Mouse (Mus musculus): ENCODE data around the gene Rps6ka3. TPM values are rescaled to one million over a fixed set of nuclear protein-coding genes. Genes with fewer than 3 reads are reported as not detected.

Rps6ka3 gene
- polyA plus RNA-seq (2015; fragmentation: Nextera tagmentation; extraction: Ambion mirVana) = 1.4 and 1.8 TPM in 2 replicates

GRCm38 (mm10) chrX:159210007-159210406 lies at the start of gene Rps6ka3:
Gene Rps6ka3, plus strand, starts transcription at chrX:159210307.
- Histone ChIP-seq H3K4me2 (ENCODE audit: low read depth, low read length) (no peak within 1 kb of the TSS), H3K27me3 (ENCODE audit: control insufficient read depth, insufficient read depth, low read depth, low read length) (no peaks in the 10 kb centered on the region), H3K4me3 (ENCODE audit: low read depth, low read length) (no peak within 1 kb of the TSS), H3K9ac (ENCODE audit: low read depth, low read length) (no peak within 1 kb of the TSS), H3K9me3 (replicated peaks; ENCODE audit: control insufficient read depth, low read length) (no peaks in the 10 kb centered on the region), H3K36me3 (ENCODE audit: control insufficient read depth, insufficient read depth) (no peaks in the 10 kb centered on the region), H3K4me1 (ENCODE audit: control insufficient read depth, low read depth, low read length) (no peaks in the 10 kb centered on the region), H3K27ac (ENCODE audit: low read length) (no peak within 1 kb of the TSS)
- 71% methylated on average over 4 of the region's 4 CpGs for WGBS (ENCODE audit: insufficient replicate concordance)
- no peak for ATAC-seq (ENCODE audit: low read depth)

- ATAC-seq (ENCODE audit: low read depth) = no peak
- Histone ChIP-seq H3K4me2 (ENCODE audit: low read depth, low read length) (no peak overlapping the region), H3K27ac (ENCODE audit: low read length) (no peak overlapping the region), H3K9me3 (replicated peaks; ENCODE audit: control insufficient read depth, low read length) (no peaks in the 10 kb centered on the region), H3K27me3 (ENCODE audit: control insufficient read depth, insufficient read depth, low read depth, low read length) (no peaks in the 10 kb centered on the region), H3K4me1 (ENCODE audit: control insufficient read depth, low read depth, low read length) (no peaks in the 10 kb centered on the region), H3K9ac (ENCODE audit: low read depth, low read length) (no peak overlapping the region), H3K4me3 (ENCODE audit: low read depth, low read length) (no peak overlapping the region), H3K36me3 (ENCODE audit: control insufficient read depth, insufficient read depth) (no peaks in the 10 kb centered on the region)
- 57% methylated on average over 2 of the region's 2 CpGs for WGBS (ENCODE audit: insufficient replicate concordance)
These were observed 40.9 kb upstream of the Rps6ka3 start for GRCm38 (mm10) chrX:159169200-159169599.

DNA sequence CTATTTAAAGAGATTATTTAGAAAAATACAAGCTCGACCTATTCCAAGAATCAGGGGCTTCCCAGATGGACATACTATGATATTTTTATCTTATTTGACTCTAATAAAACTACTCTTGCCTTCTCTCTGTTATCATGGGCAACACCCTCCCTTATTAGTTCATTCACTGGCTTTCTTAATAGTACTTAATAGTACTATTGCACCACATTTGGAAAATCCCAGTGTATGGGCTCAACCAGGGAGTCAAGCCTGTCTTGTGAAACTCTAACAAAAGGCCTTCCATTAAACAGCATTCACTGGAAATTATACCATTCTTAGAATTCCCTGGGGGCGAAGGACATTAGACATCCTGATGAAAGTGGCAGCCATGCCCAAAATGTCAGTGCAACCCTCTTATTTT lies 38.5 kb upstream of the Rps6ka3 start:
- no peak overlapping the region for H3K9ac ChIP-seq (ENCODE audit: low read depth, low read length)
- H3K36me3 ChIP-seq (ENCODE audit: control insufficient read depth, insufficient read depth) = no peaks in the 10 kb centered on the region
- H3K9me3 ChIP-seq (replicated peaks; ENCODE audit: control insufficient read depth, low read length) = no peaks in the 10 kb centered on the region
- ATAC-seq (ENCODE audit: low read depth) = no peak
- H3K4me1 ChIP-seq (ENCODE audit: control insufficient read depth, low read depth, low read length) = no peaks in the 10 kb centered on the region
- no peak overlapping the region for H3K4me3 ChIP-seq (ENCODE audit: low read depth, low read length)
- WGBS (ENCODE audit: insufficient replicate concordance) = 38% methylated on average over 2 of the region's 2 CpGs
- H3K27ac ChIP-seq (ENCODE audit: low read length) = no peak overlapping the region
- H3K27me3 ChIP-seq (ENCODE audit: control insufficient read depth, insufficient read depth, low read depth, low read length) = no peaks in the 10 kb centered on the region
- H3K4me2 ChIP-seq (ENCODE audit: low read depth, low read length) = no peak overlapping the region

- WGBS (ENCODE audit: insufficient replicate concordance) = 59% methylated on average over 4 of the region's 4 CpGs
- no peak for ATAC-seq (ENCODE audit: low read depth)
- H3K9ac ChIP-seq (ENCODE audit: low read depth, low read length) = no peak overlapping the region
- H3K4me2 ChIP-seq (ENCODE audit: low read depth, low read length) = no peak overlapping the region
- H3K36me3 ChIP-seq (ENCODE audit: control insufficient read depth, insufficient read depth) = no peaks in the 10 kb centered on the region
- no peak overlapping the region for H3K4me3 ChIP-seq (ENCODE audit: low read depth, low read length)
- H3K4me1 ChIP-seq (ENCODE audit: control insufficient read depth, low read depth, low read length) = no peaks in the 10 kb centered on the region
- H3K9me3 ChIP-seq (replicated peaks; ENCODE audit: control insufficient read depth, low read length) = no peaks in the 10 kb centered on the region
- no peaks in the 10 kb centered on the region for H3K27me3 ChIP-seq (ENCODE audit: control insufficient read depth, insufficient read depth, low read depth, low read length)
- no peak overlapping the region for H3K27ac ChIP-seq (ENCODE audit: low read length)
These were observed 18.5 kb upstream of the Rps6ka3 start for GRCm38 (mm10) chrX:159191581-159191980.

DNA sequence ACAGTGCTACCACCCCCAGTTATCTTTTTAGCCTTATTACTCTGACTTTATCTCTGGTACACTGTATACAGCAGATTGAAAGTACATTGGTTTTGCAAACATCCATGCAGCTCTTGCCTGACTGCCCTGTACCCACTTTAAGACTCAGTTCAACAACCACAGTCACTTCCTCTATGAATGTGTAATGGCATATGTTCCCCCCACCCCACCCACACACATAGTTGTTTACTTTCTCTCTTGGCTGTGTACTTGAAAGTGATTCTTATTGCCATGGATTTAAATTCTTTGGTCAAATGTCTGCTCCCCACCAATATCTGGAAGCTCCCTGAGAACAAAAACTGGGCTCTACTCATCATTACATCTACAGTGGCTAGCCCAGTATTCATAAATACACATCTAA lies 10.6 kb upstream of the Rps6ka3 start:
- H3K27ac ChIP-seq (ENCODE audit: low read length) = no peak overlapping the region
- no peak overlapping the region for H3K4me3 ChIP-seq (ENCODE audit: low read depth, low read length)
- H3K9ac ChIP-seq (ENCODE audit: low read depth, low read length) = no peak overlapping the region
- no peaks in the 10 kb centered on the region for H3K36me3 ChIP-seq (ENCODE audit: control insufficient read depth, insufficient read depth)
- no peaks in the 10 kb centered on the region for H3K27me3 ChIP-seq (ENCODE audit: control insufficient read depth, insufficient read depth, low read depth, low read length)
- no peaks in the 10 kb centered on the region for H3K4me1 ChIP-seq (ENCODE audit: control insufficient read depth, low read depth, low read length)
- H3K4me2 ChIP-seq (ENCODE audit: low read depth, low read length) = no peak overlapping the region
- no peaks in the 10 kb centered on the region for H3K9me3 ChIP-seq (replicated peaks; ENCODE audit: control insufficient read depth, low read length)
- no peak for ATAC-seq (ENCODE audit: low read depth)

GRCm38 (mm10) chrX:159200101-159200500 lies 10.0 kb upstream of the Rps6ka3 start:
- no peaks in the 10 kb centered on the region for H3K36me3 ChIP-seq (ENCODE audit: control insufficient read depth, insufficient read depth)
- no peaks in the 10 kb centered on the region for H3K27me3 ChIP-seq (ENCODE audit: control insufficient read depth, insufficient read depth, low read depth, low read length)
- no peak for ATAC-seq (ENCODE audit: low read depth)
- H3K4me1 ChIP-seq (ENCODE audit: control insufficient read depth, low read depth, low read length) = no peaks in the 10 kb centered on the region
- WGBS (ENCODE audit: insufficient replicate concordance) = 24% methylated on average over 5 of the region's 5 CpGs
- no peak overlapping the region for H3K4me3 ChIP-seq (ENCODE audit: low read depth, low read length)
- H3K27ac ChIP-seq (ENCODE audit: low read length) = no peak overlapping the region
- H3K9me3 ChIP-seq (replicated peaks; ENCODE audit: control insufficient read depth, low read length) = no peaks in the 10 kb centered on the region
- no peak overlapping the region for H3K4me2 ChIP-seq (ENCODE audit: low read depth, low read length)
- H3K9ac ChIP-seq (ENCODE audit: low read depth, low read length) = no peak overlapping the region

DNA sequence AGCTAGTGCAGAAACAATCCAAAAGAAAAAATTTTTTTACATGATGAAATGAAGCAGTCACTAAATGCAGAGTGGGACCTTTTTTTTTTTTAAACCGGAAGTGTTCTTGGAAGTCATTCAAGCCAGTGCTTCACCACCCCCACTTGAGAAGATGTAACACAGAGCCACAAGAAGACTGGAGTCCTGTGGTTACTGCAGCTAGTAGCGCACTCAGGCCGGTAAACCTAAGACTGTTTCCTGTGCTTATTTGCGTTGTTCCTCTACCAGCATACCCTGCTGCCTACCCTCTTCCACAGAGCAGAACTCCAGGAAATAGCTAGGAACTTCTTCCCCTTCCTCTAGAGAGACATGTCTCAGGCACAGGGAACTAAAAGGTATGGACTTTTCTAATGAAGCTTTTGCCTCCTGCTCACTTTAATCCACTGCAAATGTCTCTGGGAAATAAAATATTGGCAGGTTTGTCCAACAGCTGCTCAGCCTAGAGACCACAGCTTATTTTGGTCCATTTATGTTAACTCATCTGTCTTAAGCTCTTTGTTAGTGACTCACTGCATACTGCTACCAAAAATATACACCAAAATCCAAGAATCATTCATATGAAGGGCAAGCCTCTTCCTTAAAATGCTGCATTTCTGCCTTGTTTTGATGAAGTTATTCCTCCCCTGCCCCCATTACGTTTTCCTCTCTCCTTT lies 931 bp downstream of the Rps6ka3 start:
- H3K4me1 ChIP-seq (ENCODE audit: control insufficient read depth, low read depth, low read length) = no peaks in the 10 kb centered on the region
- no peaks in the 10 kb centered on the region for H3K9me3 ChIP-seq (replicated peaks; ENCODE audit: control insufficient read depth, low read length)
- no peak overlapping the region for H3K4me2 ChIP-seq (ENCODE audit: low read depth, low read length)
- no peak overlapping the region for H3K4me3 ChIP-seq (ENCODE audit: low read depth, low read length)
- no peaks in the 10 kb centered on the region for H3K36me3 ChIP-seq (ENCODE audit: control insufficient read depth, insufficient read depth)
- no peak overlapping the region for H3K27ac ChIP-seq (ENCODE audit: low read length)
- 41% methylated on average over 5 of the region's 5 CpGs for WGBS (ENCODE audit: insufficient replicate concordance)
- H3K27me3 ChIP-seq (ENCODE audit: control insufficient read depth, insufficient read depth, low read depth, low read length) = no peaks in the 10 kb centered on the region
- ATAC-seq (ENCODE audit: low read depth) = no peak
- H3K9ac ChIP-seq (ENCODE audit: low read depth, low read length) = no peak overlapping the region

- no peak for ATAC-seq (ENCODE audit: low read depth)
- WGBS (ENCODE audit: insufficient replicate concordance) = 26% methylated on average over 3 of the region's 3 CpGs
- Histone ChIP-seq H3K4me3 (ENCODE audit: low read depth, low read length) (no peak overlapping the region), H3K27me3 (ENCODE audit: control insufficient read depth, insufficient read depth, low read depth, low read length) (no peaks in the 10 kb centered on the region), H3K4me2 (ENCODE audit: low read depth, low read length) (no peak overlapping the region), H3K9me3 (replicated peaks; ENCODE audit: control insufficient read depth, low read length) (no peaks in the 10 kb centered on the region), H3K27ac (ENCODE audit: low read length) (no peak overlapping the region), H3K4me1 (ENCODE audit: control insufficient read depth, low read depth, low read length) (no peaks in the 10 kb centered on the region), H3K36me3 (ENCODE audit: control insufficient read depth, insufficient read depth) (no peaks in the 10 kb centered on the region), H3K9ac (ENCODE audit: low read depth, low read length) (no peak overlapping the region)
These were observed 5.1 kb downstream of the Rps6ka3 start for GRCm38 (mm10) chrX:159215253-159215652.

DNA sequence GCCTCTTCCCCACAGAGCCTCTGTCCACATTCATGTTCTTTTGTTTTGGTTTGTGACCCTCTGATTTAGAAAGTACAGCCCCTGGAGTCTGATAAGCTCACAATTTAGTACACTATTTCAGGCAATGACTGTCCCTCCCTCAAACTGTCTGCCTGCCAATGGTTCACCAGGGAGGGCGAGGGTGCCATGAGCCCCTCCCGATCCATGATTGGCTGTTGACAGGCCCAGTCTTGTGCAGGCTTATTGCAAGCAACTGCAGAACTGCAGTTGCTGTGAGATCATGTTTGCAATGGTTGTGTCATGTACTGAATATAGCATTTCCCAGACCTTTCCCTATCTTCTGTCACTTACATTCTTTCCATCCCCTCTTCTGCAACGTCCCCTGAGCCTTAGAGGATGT lies 12.4 kb downstream of the Rps6ka3 start:
- no peak overlapping the region for H3K4me3 ChIP-seq (ENCODE audit: low read depth, low read length)
- no peak overlapping the region for H3K9ac ChIP-seq (ENCODE audit: low read depth, low read length)
- H3K36me3 ChIP-seq (ENCODE audit: control insufficient read depth, insufficient read depth) = no peaks in the 10 kb centered on the region
- H3K4me1 ChIP-seq (ENCODE audit: control insufficient read depth, low read depth, low read length) = no peaks in the 10 kb centered on the region
- WGBS (ENCODE audit: insufficient replicate concordance) = 47% methylated on average over 3 of the region's 3 CpGs
- no peak overlapping the region for H3K4me2 ChIP-seq (ENCODE audit: low read depth, low read length)
- no peak overlapping the region for H3K27ac ChIP-seq (ENCODE audit: low read length)
- no peak for ATAC-seq (ENCODE audit: low read depth)
- H3K27me3 ChIP-seq (ENCODE audit: control insufficient read depth, insufficient read depth, low read depth, low read length) = no peaks in the 10 kb centered on the region
- H3K9me3 ChIP-seq (replicated peaks; ENCODE audit: control insufficient read depth, low read length) = no peaks in the 10 kb centered on the region

All from liver, embryonic 16.5 days (tissue).